Mouse (Mus musculus): ENCODE data around the gene Olfr1279.
"Not testable (repeated sequence)": the region's sequence is repeated elsewhere in the genome, so short reads cannot be mapped to it uniquely, and the experiment has no call there.

Gene Olfr1279

DNA sequence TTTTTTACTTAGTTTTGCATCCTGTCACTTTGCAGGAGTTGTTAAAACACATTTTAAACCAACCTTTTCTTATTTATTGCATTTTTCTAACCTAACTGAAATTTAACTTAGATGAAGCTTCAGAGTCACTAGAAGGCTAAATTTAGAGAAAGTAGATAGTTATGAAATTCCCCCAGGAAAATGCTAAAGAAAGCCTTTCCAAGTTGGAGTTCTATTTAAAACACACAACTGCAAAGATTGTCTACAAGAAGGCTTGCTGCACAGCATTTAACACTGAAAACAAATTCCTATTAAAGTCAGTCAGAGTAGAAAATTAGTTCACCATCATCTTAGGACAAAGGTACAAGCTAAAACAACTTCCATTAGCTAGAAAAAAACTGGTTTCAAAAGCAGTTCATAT is at the start of gene Olfr1279:
TSS of gene Olfr1279 (plus strand) at position 262 of the 400 bp plus-strand sequence.
- DNase-seq (ENCODE audit: low spot score in 2 of 2), result no peak

DNA sequence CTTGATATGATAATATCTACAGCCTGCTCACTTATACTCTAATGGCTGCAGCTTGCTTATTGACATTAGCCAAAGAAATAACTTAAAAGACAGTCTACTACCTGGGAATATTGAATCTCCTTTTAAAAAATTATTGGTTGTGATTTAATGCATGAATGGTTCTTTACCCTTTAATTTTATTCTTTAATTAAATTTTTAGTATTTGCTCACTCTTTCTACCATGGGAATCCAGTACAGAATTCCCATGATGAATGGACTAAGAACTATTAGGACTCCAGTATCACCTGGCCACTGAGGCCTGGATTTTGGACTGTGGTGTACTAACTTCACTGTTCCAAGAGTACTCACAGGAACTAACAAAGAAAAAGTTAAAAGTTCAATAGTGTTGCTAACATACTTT is 46.2 kb upstream of the Olfr1279 start, which contains the start of gene Olfr1276:
TSS of gene Olfr1276 (plus strand) at position 301 of the 400 bp plus-strand sequence.
- no peak for DNase-seq (ENCODE audit: low spot score in 2 of 2)

GRCm38 (mm10) chr2:111274006-111274405 is 26.4 kb upstream of the Olfr1279 start, which contains the start of gene Olfr1277:
Gene Olfr1277 (minus strand): TSS chr2:111274106.
- DNase-seq (ENCODE audit: low spot score in 2 of 2), result no peak

GRCm38 (mm10) chr2:111289836-111290235 is 10.6 kb upstream of the Olfr1279 start, which contains the start of gene Olfr1278:
Gene Olfr1278 (plus strand): TSS chr2:111290136.
- no peak for DNase-seq (ENCODE audit: low spot score in 2 of 2)

- DNase-seq (ENCODE audit: low spot score in 2 of 2), result no peak
Measured at GRCm38 (mm10) chr2:111298541-111298940, 1.9 kb upstream of the Olfr1279 start.

- DNase-seq (ENCODE audit: low spot score in 2 of 2), result no peak
Measured at GRCm38 (mm10) chr2:111313717-111314116, 13.3 kb downstream of the Olfr1279 start, which contains the start of gene Olfr1280. Gene Olfr1280 (plus strand): TSS chr2:111314017.

DNA sequence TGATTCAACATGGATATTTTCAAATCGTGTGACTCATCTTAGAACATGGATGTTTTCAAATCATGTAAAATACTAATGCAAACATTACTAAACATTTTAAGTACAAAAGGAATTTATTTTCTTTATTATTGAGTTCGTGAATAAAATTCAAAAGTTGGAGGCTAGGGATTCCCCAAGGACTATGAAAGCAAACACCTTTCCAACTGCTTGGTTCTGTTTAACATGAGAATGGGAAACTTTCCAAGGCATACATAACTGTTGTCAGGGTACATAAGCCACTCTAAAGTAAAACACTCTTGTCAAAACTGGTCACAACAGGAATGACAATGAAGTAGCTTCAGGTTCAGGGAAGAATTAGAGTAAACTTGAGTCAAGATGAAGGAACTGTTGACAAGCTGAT is 25.8 kb downstream of the Olfr1279 start, which contains the start of gene Olfr1281:
TSS of gene Olfr1281 (plus strand) at position 301 of the 400 bp plus-strand sequence.
- no peak for DNase-seq (ENCODE audit: low spot score in 2 of 2)

GRCm38 (mm10) chr2:111333721-111334120 is 33.3 kb downstream of the Olfr1279 start:
- DNase-seq (ENCODE audit: low spot score in 2 of 2), result not testable (repeated sequence)

DNA sequence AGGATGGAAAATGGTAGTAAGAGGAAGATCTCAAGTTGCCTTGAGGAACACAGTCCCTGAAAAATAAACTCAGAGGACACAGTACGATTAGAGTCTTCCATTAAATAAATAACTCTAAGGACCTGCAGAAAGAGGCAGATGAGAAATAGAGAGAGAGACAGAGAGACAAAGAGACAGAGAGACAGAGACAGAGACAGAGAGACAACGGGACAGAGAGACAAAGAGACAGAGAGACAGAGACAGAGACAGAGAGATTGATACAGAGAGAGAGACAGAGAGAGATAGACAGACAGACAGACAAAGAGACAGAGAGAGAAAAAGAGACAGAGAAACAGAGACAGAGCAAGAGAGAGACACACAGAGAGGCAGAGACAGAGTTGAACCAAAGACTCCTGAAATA is 35.5 kb downstream of the Olfr1279 start, which contains the start of gene Olfr1282:
TSS of gene Olfr1282 (minus strand) at position 101 of the 400 bp plus-strand sequence.
- DNase-seq (ENCODE audit: low spot score in 2 of 2), result no peak
